Mouse (Mus musculus): Measurements from ENCODE around the gene Trarg1. TPM values are rescaled to one million over a fixed set of nuclear protein-coding genes. Genes with fewer than 3 reads are reported as not detected.
"Not testable (repeated sequence)": the region's sequence is repeated elsewhere in the genome, so short reads cannot be mapped to it uniquely, and the experiment has no call there.

Gene Trarg1
- polyA plus RNA-seq (2012; rRNA removed): 0.10 and 0.23 TPM in 2 replicates

DNA sequence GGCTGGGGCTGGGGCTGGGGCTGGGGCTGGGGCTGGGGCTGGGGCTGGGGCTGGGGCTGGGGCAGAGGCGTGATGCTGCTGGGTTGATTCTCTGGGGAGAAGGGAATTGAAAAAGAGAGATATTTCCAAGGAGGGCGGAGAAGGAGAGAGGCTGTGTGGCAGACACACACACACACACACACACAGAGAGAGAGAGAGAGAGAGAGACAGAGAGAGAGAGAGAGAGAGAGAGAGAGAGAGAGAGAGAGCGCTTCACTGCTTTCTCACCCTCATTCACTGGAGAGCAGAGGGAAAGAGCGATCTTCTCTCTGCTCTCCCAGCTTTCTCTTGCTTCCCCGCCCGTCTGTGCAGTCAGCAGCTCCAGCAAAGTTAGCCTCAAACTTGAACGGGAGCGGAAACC, at the start of gene Trarg1:
Gene Trarg1 (plus strand): TSS at position 301 of the 400 bp plus-strand sequence.
- DNase-seq (ENCODE audit: extremely low spot score in 1 of 2, low spot score in 1 of 2): not testable (repeated sequence)

DNA sequence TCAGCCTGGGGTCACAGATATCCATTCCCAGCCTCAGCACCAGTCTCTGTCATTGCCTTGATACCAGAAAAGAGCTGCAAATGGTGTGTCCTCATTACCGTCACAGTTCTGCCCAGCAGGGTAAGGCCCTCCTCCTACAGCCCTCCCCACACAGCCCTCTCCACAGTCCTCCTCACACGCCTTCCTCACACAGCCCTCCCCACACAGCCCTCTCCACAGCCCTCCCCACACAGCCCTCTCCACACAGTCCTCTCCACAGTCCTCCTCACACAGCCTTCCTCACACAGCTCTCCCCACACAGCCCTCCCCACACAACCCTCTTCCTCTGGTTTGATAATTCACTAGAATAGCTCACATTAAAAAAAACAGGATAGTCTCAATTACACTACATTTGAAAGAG, 49.6 kb upstream of the Trarg1 start:
- no peak for DNase-seq (ENCODE audit: extremely low spot score in 1 of 2, low spot score in 1 of 2)

DNA sequence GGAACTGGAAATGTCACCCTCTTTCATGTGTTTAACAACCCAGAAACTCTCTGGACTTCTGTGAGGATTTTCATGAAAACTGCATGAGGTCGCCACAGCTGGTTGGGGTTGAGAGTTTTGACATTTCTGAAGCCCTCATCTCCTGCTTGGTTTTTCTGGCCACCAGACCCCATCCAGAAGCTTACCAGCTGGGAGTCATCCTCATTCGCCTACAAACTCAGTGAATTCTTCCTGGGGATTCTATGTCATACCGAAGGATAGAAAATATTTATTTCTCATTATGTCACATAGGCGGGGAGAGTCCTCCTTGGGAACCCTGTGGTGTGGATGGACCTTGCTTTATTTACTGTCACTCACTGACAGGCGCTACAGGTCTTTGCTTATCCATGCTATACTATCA, 49.1 kb upstream of the Trarg1 start:
- DNase-seq (ENCODE audit: extremely low spot score in 1 of 2, low spot score in 1 of 2): no peak

DNA sequence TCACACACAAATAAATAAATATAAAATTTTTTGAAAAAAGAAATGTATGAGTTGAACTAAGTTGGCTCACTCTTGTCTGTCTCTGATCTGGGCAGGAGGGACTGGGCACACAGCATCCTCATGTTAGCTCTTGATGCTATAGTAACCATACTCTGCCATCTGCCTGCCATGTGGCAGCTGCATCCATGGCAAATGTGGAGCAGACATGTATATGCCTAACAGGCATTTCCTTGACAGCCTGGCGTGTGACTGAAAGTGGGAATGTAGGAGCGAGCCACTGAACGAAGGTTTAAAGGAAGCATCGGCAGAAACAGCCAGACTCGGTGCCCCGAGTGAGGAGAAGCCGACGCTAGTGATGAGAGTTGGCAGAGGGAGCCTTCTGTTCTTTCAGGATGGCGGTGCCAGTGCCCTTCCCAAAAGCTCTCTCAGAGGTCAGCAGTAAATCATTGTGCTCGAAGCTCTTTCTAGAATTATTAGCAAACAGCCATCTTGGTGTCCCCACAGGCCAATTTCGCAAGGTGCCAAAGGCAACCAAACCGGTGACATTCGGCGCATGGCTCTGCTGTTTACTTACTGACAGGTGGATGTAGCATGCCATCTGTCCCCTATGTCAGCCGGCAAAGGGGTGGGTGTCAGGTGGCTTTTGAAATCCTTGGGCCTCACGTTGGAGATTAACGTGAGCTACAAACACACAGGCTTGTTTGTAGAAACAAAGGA, 40.2 kb upstream of the Trarg1 start:
- DNase-seq (ENCODE audit: extremely low spot score in 1 of 2, low spot score in 1 of 2): no peak

DNA sequence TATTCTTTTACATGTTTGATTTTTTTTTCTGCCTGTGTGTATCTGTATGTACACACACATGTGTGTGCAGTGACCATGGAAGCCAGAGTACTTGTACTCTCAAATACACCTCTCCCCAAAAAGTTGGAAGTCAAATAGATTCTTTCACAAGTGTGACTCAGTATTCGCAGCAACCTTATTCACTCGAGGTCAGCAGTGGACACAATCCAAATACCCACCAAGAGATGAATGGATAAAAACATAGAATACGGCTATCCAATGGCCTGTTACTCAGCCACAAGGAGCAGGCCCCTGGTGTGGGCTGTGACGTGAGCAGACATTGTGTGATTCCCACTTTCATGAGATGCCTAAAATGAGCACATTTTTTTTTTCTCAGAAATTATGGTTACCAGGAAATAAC, 39.4 kb upstream of the Trarg1 start:
- no peak for DNase-seq (ENCODE audit: extremely low spot score in 1 of 2, low spot score in 1 of 2)

DNA sequence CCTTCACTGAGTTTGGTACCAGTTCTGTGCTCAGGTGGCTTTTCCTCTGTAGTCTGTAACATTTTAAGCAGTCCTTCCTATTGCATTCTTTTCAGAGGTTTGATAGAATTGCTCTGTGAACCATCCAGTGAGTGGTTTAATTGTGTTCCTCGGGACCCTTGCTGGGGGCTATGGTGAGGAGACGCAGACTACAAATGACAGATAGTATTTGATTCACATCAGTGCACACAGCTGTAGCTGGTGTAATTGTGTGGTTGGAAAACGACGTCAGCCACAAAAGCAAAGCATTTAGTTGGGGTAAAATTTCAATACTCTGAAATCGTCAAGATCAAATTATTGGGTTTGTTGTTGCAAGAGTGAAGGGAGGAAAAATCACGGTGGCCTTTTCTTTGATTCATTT, 35.4 kb upstream of the Trarg1 start:
- no peak for DNase-seq (ENCODE audit: extremely low spot score in 1 of 2, low spot score in 1 of 2)

DNA sequence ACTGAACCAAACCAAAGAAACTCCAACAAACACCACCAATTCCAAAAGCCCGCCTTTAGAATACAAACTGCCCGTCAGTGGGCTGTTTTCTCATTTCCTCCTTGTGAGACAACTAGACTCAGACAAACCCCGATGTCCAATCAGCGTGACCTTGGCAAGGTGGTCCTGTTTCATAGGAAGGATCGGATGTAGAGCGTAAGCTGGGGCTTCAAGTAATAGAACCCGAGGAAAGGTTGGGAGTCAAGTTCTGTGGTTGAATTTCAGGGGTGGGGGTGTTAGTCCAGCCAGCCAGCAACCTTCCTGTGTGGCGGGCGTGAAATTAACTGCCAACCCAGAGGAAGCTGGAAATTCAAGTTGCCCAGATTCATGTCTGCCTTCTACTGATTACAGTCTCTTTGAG, 34.6 kb upstream of the Trarg1 start:
- no peak for DNase-seq (ENCODE audit: extremely low spot score in 1 of 2, low spot score in 1 of 2)

DNA sequence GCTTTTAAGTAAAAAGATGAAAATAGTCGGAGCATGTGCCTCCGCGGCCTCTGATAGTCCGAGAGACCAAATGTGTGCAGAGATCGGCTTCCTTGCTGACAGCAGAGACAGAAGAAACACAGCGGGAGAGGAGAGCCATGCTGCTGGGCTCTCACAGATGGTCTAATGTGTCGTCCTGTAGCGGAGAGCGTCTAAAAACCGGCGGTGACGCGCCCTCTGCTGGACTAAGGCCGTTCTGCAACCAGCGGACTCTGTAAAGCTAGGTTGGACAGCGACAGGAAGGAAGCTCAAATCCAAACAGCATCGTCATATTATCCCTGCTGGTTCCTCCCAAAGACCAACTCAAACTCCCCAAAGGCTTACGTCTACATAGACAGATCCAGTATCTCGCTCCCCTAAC, 33.7 kb upstream of the Trarg1 start:
- peak; percentile 83 to 98 for DNase-seq (ENCODE audit: extremely low spot score in 1 of 2, low spot score in 1 of 2)

DNA sequence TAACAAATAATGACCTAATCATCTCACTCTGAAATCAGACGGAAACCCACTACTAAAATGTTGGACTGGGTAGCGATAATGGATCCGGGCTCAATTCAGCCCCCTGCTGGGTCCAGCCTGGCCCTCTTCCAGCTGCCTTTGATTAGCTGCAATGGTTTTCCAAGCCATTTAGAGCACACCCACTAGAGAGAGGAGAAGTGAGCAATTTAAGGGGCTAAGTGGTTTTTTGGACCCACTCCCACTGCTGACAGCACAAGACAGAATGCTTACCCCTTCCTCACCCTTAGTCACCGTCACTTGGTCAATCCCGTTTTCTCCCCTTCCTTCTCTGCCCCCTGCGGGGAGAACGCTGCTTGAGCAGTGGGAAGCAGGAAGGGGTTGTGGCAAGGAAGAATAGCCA, 32.5 kb upstream of the Trarg1 start:
- DNase-seq (ENCODE audit: extremely low spot score in 1 of 2, low spot score in 1 of 2): peak in 1 of 2 experiments; percentile 25

DNA sequence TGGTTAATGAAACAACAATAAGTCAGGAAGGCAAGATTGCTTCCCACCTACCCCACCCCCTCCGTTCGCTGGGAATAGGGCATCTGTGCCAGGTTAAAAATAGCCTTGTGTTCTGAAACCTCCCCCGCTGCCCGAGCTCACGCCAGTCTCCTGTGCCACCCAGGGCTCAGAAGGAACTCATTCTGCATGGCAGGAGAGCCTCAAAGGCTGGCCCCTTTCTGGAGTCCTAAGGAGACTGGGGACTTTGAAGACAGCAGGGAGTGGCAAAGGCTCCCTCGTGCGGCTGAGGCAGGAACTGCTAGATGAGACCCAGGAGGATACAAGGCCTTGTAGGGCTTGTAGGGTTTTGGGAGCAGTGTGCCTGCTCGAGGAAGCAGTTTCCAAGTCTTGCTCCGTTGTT, 32.1 kb upstream of the Trarg1 start:
- DNase-seq (ENCODE audit: extremely low spot score in 1 of 2, low spot score in 1 of 2): peak; percentile 66 to 92

DNA sequence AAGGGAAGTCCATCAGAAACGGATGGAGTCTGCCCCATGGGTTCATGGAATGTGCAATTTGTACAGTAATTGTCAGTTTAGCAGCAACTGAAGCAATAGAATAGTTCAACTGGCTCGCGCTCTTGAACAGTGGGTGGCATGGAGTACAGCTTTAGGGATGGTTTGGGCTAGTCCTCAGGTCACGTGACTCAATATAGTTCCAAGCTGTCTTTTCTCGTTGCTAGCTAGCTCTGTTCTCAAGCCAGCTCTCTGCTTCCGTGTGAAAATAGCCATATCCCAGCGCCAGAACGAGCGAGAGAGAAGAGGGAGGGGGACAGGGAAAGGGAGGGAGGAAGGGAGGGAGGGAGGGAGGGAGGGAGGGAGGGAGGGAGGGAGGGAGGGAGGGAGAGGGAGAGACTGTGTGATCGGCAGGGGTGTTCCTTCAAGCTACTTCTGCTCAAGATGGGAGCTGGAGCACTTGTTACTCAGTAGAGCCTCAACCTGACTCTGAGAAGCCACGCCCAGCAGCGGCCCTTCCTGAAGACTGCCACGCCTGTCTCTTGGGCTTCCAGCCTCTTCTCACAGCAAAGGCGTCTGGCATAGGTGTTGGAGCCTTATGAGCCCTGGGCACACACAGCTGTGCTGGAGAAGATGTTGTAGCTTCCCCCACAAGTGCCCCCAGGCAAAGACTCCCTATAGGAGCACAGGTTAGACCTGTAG, 28.6 kb upstream of the Trarg1 start:
- peak in 1 of 2 experiments; percentile 44 for DNase-seq (ENCODE audit: extremely low spot score in 1 of 2, low spot score in 1 of 2)

DNA sequence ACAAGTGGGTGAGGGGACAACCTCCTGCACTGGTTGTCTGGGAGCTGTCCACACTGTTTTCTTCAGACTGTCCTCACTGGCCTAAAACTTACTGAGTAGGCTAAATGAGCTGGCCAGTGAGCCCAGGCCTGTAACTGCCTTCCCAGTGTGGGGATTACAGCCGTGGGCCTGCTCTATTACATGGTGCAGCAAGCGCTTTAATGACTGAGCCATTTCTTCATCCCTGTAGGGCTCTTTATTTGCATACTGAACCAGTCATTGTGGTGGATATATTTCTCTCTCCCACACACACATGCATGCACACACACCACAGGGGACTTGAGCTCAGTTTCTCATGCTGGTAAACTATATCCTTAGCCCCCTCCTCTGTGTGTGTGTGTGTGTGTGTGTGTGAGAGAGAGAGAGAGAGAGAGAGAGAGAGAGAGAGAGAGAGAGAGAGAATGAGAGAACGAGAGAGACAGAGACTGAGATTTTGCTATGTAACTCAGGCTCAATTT, 26.7 kb upstream of the Trarg1 start:
- DNase-seq (ENCODE audit: extremely low spot score in 1 of 2, low spot score in 1 of 2): no peak

DNA sequence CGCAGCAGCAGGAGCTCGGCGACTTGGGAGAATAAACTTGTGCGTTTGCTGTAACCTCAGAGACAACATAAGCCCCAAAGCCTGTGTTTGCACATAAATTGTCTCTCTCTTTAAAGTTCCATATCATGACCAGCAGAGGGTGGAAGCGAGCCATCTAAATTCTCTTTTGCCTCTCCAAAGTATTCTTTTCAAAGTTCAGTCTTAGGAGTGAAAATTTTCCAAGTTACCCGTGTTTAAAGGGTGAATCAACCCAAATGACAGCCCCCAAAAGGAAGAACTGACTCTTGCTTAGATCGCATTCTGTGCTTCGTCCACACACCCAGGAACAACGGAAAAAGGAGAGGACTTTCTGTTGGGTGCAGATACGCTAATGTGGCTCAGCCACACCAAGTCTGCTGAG, 24.5 kb upstream of the Trarg1 start:
- peak in 1 of 2 experiments; percentile 83 for DNase-seq (ENCODE audit: extremely low spot score in 1 of 2, low spot score in 1 of 2)

DNA sequence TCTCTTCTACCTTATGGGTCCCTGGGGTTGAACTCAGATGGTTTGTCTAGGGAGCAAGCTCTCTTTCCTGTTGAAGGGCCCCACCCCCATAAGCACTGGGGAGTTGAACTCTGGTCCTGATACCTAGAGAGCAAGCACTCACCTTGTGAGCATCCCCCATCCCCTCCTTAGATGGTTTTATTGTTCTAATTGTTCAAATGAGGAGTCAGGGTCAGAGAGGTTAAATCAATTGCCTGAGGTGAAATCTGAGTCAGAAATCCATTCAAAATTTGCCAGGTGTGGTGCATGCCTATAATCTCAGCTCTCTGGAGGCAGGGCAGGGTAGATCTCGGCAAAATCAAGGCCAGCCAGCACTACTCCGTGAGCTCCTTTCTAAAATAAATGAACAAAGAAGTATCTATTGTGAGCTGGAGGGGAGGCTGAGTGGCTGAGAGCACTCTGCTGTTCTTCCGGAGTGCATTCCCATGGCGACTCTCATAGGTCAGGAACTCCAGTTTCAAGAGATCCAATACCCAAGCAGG, 22.1 kb upstream of the Trarg1 start:
- no peak for DNase-seq (ENCODE audit: extremely low spot score in 1 of 2, low spot score in 1 of 2)

DNA sequence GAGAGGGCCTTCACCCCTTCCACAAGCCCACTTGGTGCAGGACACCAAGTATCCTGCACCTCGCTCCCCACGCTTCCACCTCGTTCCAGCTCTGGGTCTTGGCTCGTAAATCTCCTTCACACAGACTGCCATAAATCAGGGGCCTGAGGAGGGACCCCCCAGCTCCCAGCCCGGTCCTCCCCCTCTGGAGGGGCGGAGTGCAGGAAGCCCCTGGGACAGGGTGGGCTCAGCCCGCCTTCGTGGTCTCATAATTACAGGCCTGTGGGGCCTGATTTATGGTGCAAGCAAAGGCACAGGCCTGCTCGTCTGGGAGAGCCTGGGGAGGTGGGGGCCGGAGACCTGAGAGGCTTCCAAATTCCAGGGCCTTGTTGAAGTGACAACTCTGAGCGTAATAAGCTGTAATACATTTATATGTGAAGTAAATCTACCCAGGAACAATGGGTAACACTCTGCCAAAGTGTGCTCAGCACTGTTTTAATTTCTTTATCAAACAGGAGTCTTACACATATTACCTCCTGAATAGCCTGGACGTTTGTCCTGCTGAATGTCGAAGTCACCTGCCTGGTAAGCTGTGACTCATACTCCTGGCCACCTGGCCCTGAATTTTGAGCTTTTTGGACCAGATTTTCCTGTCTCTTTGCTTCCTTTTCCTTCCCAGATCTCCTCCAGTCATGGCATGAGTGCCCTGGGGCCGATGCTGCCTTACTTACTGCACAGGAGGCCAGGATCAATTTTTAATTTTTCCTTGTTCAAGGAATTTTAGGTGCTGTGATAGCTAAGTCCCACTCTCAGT, 20.3 kb upstream of the Trarg1 start:
- no peak for DNase-seq (ENCODE audit: extremely low spot score in 1 of 2, low spot score in 1 of 2)

DNA sequence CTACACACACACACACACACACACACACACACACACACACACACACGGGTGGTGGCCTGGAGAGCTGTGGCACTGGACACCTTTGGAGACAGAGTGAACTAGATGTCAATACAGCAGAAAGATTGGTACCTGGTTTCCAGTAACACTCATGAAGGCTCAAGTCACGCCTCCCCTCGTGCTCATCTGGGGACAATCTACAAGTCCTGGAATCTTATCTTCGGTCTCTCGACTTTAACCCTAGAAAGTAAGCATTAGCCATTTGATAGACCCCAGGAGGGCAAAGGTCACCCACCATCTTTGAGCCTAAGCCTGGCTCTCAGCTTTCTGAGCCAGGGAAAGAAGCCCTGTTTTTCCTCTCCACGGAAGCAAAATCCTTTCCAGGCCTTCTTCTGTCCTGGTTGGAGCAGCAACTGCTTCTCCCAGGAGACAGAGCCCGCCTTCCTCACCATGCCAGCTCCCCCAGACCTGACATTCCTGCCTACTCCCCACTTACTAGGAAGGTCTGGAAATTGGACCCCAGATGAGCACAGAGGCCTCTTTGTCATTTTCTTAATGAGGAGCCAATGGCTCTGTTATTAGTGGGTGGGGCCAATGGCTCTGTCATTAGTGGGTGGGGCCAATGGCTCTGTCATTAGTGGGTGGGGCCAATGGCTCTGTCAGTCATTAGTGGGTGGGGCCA, 17.7 kb upstream of the Trarg1 start:
- DNase-seq (ENCODE audit: extremely low spot score in 1 of 2, low spot score in 1 of 2): no peak

DNA sequence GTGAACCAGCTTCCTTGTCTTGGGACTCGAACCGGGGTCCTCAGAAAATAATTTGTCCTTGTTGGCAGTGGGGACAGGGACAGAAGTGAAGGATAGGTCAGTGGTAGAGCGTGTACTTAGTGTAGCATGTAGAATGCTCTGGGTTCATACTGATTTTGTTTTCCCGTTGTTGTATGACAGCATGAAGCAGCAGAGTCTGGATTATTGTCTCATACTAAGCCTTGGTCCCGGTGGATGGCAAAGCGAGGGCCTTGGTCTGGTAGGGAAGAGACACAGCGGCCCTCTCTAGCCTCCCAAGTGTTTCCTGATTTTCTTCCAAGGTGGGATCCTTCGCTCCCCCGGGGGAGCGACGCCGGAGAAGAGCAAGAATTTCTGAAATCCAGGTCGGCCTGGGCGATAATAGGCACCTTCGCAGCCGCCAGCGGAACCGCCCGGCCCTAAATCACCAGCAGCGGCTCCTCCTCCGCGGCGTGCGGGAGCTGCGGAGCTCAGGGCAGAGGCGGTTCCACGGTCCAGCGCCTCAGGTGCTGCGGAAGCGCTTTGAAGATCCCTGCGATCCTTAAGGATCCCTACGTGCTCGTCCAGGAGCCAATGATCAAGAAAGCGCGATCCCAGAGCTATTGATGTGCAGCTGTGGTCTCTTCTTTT, 13.5 kb upstream of the Trarg1 start:
- DNase-seq (ENCODE audit: extremely low spot score in 1 of 2, low spot score in 1 of 2): peak in 1 of 2 experiments; percentile 38

DNA sequence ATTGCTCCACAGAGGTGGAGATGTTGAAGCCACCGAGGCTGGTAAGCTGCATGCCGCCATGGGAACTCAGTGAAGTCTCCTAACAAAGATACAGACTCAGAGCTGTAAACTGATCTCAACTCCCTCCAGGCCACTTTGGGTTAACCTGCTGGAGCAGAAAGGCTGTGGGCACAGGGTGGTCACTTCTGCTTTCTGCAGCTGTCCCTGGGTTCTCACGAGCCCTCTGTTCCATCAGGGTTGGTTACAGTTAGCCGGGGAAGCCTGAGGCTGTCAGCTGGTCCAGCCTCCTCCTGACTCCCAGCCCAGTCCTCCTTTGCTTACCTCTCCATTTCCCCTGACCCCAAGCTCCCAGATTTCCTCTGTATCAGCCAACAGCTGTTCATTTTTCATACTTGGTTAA, 11.8 kb upstream of the Trarg1 start:
- no peak for DNase-seq (ENCODE audit: extremely low spot score in 1 of 2, low spot score in 1 of 2)

DNA sequence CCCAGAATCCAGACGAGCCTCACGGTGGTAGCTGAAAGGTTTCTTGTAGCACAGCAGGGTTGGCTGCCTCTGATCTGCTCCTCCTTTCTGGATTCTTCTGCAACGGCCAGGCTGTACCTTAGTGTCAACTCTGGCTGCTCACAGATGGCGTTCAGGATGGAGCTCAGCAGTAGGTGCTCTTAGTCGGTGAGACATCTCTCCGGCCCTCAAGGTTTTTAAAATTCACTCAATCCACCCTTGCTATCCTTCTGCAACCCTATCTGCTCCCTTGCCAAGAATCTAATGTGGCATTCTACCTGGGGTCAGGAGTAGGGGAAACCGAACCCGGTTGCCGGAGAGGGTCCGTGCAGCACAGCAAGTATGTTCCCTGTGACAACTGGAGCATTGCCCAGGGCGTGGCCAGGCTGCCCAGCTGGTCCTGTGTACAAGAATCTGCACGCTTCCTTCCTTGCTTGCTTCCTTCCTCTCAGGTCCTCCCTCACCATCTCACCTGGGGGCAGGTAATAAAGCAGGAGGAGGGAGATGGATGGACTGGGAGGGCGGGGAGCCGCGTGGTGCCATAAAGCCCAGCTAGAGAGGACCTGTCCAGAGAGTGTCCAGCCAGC, 7.6 kb upstream of the Trarg1 start, which contains the start of gene Bhlha9:
Gene Bhlha9 (plus strand): TSS at position 600 of the 605 bp plus-strand sequence.
- DNase-seq (ENCODE audit: extremely low spot score in 1 of 2, low spot score in 1 of 2): no peak
